Mouse (Mus musculus) monocyte, adult 59 days (primary cell): ENCODE results near the gene Rif1. TPM values are rescaled to one million over a fixed set of nuclear protein-coding genes. Genes with fewer than 3 reads are reported as not detected.

Experiments
- total RNA-seq, 2 experiments: library from RNA; stranded (reverse); gene quantifications; one replicate each; pipeline ENCODE4 v1.2.4; 2023

Gene Rif1
- total RNA-seq: 10 to 100 TPM; 21.2 to 23.2 TPM

DNA sequence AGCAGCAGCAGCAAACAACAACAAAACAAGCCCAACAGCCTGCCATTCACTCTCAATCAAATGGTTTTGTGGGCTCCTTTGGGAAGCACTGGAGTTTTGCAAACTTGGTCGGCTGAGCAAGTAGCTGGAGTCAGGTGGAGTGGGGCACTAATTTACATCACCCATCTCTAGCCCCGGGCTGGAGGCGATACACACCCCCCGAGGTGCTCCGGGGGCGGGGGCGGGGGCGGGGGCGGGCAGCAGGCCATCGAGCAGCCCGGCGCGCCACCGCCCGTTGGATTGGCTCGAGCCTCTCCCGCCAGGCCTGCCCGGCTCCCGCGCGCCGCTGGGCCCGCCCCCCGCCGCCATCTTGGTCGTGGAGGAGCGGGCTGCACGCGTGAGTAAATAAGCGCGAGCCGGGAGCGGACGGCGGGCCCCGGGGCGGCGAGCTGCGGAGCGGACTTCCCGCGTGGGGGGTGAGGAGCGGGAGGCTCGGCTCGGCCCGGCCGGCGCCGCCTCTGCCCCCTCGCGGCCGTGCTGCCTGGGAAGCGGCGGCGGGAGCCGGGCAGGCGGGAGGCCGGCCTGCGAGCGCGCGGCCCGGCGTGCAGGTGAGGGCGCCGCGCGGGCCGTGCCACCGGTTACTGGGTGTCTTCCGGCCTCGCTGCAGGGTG, at the start of gene Rif1:
Rif1 (plus strand) TSS at position 342 of the 650 bp plus-strand sequence.

DNA sequence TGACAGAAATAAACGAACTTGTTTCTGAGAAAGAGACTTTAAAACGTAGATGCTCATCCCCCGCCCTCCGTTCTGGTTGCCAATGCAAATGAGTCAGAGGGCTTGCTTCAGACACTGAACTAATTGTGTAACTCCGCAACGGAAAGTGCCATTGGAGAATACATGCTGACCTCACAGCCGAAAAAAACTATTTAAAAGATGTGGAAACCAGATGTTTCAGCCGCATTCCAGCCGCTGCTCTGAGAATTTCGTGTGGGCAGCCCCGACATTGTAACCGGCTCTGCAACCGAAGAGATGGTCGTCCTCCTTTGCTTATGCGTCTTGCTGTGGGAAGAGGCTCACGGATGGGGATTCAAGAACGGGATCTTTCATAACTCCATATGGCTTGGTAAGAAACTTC, 34.8 kb upstream of the Rif1 start, which contains the start of gene Tnfaip6:
Tnfaip6 (plus strand) TSS at position 128 of the 400 bp plus-strand sequence.

Other genes starting within 250 kb of the Rif1 start
- gene Rbm43, start 137.7 kb upstream of the Rif1 start, total RNA-seq: 10 to 100 TPM; 17.6 to 21.4 TPM
- 10 to 100 TPM; 22.7 to 28.1 TPM for gene Nmi, start 99.3 kb upstream of the Rif1 start, total RNA-seq
- gene Tnfaip6, start 34.8 kb upstream of the Rif1 start, total RNA-seq: 1 to 10 TPM in 1 of 2 experiments, under 1 TPM in 1; 0.70 to 1.6 TPM